Mouse (Mus musculus): ENCODE data around the gene Crisp2. TPM values are rescaled to one million over a fixed set of nuclear protein-coding genes. Genes with fewer than 3 reads are reported as not detected.

Crisp2 gene
- not detected in 2 replicates for polyA plus RNA-seq (2014; fragmentation: Nextera tagmentation; extraction: Ambion mirVana)

GRCm38 (mm10) chr17:40806953-40807572 lies at the start of gene Crisp2:
TSS of gene Crisp2 (minus strand) at chr17:40807003.
- Histone ChIP-seq H3K9me3 (ENCODE audit: control insufficient read depth, low read length) (no peaks in the 10 kb centered on the region), H3K27ac (no peak within 1 kb of the TSS), H3K9ac (no peak within 1 kb of the TSS), H3K4me1 (replicated peaks; ENCODE audit: control insufficient read depth, insufficient read depth, low read length) (no peaks in the 10 kb centered on the region), H3K36me3 (replicated peaks; ENCODE audit: control insufficient read depth, insufficient read depth) (no peaks in the 10 kb centered on the region), H3K4me3 (replicated peaks; ENCODE audit: low read length) (no peak within 1 kb of the TSS), H3K27me3 (ENCODE audit: control insufficient read depth, insufficient read depth, low read length) (no peaks in the 10 kb centered on the region), H3K4me2 (replicated peaks) (no peak within 1 kb of the TSS)
- no peak for ATAC-seq (ENCODE audit: low FRiP score)
- no peak for DNase-seq (ENCODE audit: low spot score)
- 88% methylated on average over 2 of the region's 2 CpGs for WGBS

- Histone ChIP-seq H3K4me1 (replicated peaks; ENCODE audit: control insufficient read depth, insufficient read depth, low read length) (no peaks in the 10 kb centered on the region), H3K27me3 (ENCODE audit: control insufficient read depth, insufficient read depth, low read length) (no peaks in the 10 kb centered on the region), H3K27ac (no peak overlapping the region), H3K36me3 (replicated peaks; ENCODE audit: control insufficient read depth, insufficient read depth) (no peaks in the 10 kb centered on the region), H3K9ac (no peak overlapping the region), H3K4me2 (replicated peaks) (no peak overlapping the region), H3K9me3 (ENCODE audit: control insufficient read depth, low read length) (no peaks in the 10 kb centered on the region), H3K4me3 (replicated peaks; ENCODE audit: low read length) (no peak overlapping the region)
- ATAC-seq (ENCODE audit: low FRiP score) (no peak), DNase-seq (ENCODE audit: low spot score) (no peak)
Observed at GRCm38 (mm10) chr17:40855065-40855464, 48.3 kb upstream of the Crisp2 start.

- peak; percentile 46; the same call in 1 of the 2 replicates for ATAC-seq (ENCODE audit: low FRiP score)
- Histone ChIP-seq H3K9ac (no peak overlapping the region), H3K4me3 (replicated peaks; ENCODE audit: low read length) (no peak overlapping the region), H3K36me3 (replicated peaks; ENCODE audit: control insufficient read depth, insufficient read depth) (no peaks in the 10 kb centered on the region), H3K9me3 (ENCODE audit: control insufficient read depth, low read length) (no peaks in the 10 kb centered on the region), H3K4me2 (replicated peaks) (no peak overlapping the region), H3K4me1 (replicated peaks; ENCODE audit: control insufficient read depth, insufficient read depth, low read length) (no peaks in the 10 kb centered on the region), H3K27ac (no peak overlapping the region), H3K27me3 (ENCODE audit: control insufficient read depth, insufficient read depth, low read length) (no peaks in the 10 kb centered on the region)
- DNase-seq (ENCODE audit: low spot score), result peak; percentile 28
Observed at GRCm38 (mm10) chr17:40837308-40837707, 30.5 kb upstream of the Crisp2 start.

GRCm38 (mm10) chr17:40831870-40832269 lies 25.1 kb upstream of the Crisp2 start:
- H3K9ac ChIP-seq, result no peak overlapping the region
- H3K27me3 ChIP-seq (ENCODE audit: control insufficient read depth, insufficient read depth, low read length), result no peaks in the 10 kb centered on the region
- no peak overlapping the region for H3K4me2 ChIP-seq (replicated peaks)
- H3K4me3 ChIP-seq (replicated peaks; ENCODE audit: low read length), result no peak overlapping the region
- no peaks in the 10 kb centered on the region for H3K36me3 ChIP-seq (replicated peaks; ENCODE audit: control insufficient read depth, insufficient read depth)
- H3K9me3 ChIP-seq (ENCODE audit: control insufficient read depth, low read length), result no peaks in the 10 kb centered on the region
- H3K4me1 ChIP-seq (replicated peaks; ENCODE audit: control insufficient read depth, insufficient read depth, low read length), result no peaks in the 10 kb centered on the region
- no peak for ATAC-seq (ENCODE audit: low FRiP score)
- no peak for DNase-seq (ENCODE audit: low spot score)
- H3K27ac ChIP-seq, result no peak overlapping the region
- WGBS, result 65% methylated on average over 2 of the region's 2 CpGs

- no peaks in the 10 kb centered on the region for H3K4me1 ChIP-seq (replicated peaks; ENCODE audit: control insufficient read depth, insufficient read depth, low read length)
- H3K36me3 ChIP-seq (replicated peaks; ENCODE audit: control insufficient read depth, insufficient read depth), result no peaks in the 10 kb centered on the region
- H3K9ac ChIP-seq, result no peak overlapping the region
- DNase-seq (ENCODE audit: low spot score), result no peak
- no peaks in the 10 kb centered on the region for H3K27me3 ChIP-seq (ENCODE audit: control insufficient read depth, insufficient read depth, low read length)
- no peak overlapping the region for H3K27ac ChIP-seq
- no peaks in the 10 kb centered on the region for H3K9me3 ChIP-seq (ENCODE audit: control insufficient read depth, low read length)
- no peak for ATAC-seq (ENCODE audit: low FRiP score)
- H3K4me3 ChIP-seq (replicated peaks; ENCODE audit: low read length), result no peak overlapping the region
- H3K4me2 ChIP-seq (replicated peaks), result no peak overlapping the region
- 66% methylated on average over 8 of the region's 8 CpGs for WGBS
Observed at GRCm38 (mm10) chr17:40824549-40824948, 17.7 kb upstream of the Crisp2 start.

- DNase-seq (ENCODE audit: low spot score) (peak; percentile 61), ATAC-seq (ENCODE audit: low FRiP score) (no peak)
- Histone ChIP-seq H3K9me3 (ENCODE audit: control insufficient read depth, low read length) (no peaks in the 10 kb centered on the region), H3K9ac (no peak overlapping the region), H3K36me3 (replicated peaks; ENCODE audit: control insufficient read depth, insufficient read depth) (no peaks in the 10 kb centered on the region), H3K27me3 (ENCODE audit: control insufficient read depth, insufficient read depth, low read length) (no peaks in the 10 kb centered on the region), H3K4me3 (replicated peaks; ENCODE audit: low read length) (no peak overlapping the region), H3K27ac (no peak overlapping the region), H3K4me2 (replicated peaks) (no peak overlapping the region), H3K4me1 (replicated peaks; ENCODE audit: control insufficient read depth, insufficient read depth, low read length) (no peaks in the 10 kb centered on the region)
- WGBS, result 28% methylated on average over 4 of the region's 4 CpGs
Observed at GRCm38 (mm10) chr17:40823817-40824216, 17.0 kb upstream of the Crisp2 start.

- Histone ChIP-seq H3K27ac (no peak overlapping the region), H3K4me1 (replicated peaks; ENCODE audit: control insufficient read depth, insufficient read depth, low read length) (no peaks in the 10 kb centered on the region), H3K27me3 (ENCODE audit: control insufficient read depth, insufficient read depth, low read length) (no peaks in the 10 kb centered on the region), H3K9me3 (ENCODE audit: control insufficient read depth, low read length) (no peaks in the 10 kb centered on the region), H3K36me3 (replicated peaks; ENCODE audit: control insufficient read depth, insufficient read depth) (no peaks in the 10 kb centered on the region), H3K9ac (no peak overlapping the region), H3K4me2 (replicated peaks) (no peak overlapping the region), H3K4me3 (replicated peaks; ENCODE audit: low read length) (no peak overlapping the region)
- WGBS, result 87% methylated on average over 9 of the region's 9 CpGs
- no peak for ATAC-seq (ENCODE audit: low FRiP score)
- no peak for DNase-seq (ENCODE audit: low spot score)
Observed at GRCm38 (mm10) chr17:40821477-40821876, 14.7 kb upstream of the Crisp2 start.

GRCm38 (mm10) chr17:40817340-40817943 lies 10.6 kb upstream of the Crisp2 start:
- no peaks in the 10 kb centered on the region for H3K9me3 ChIP-seq (ENCODE audit: control insufficient read depth, low read length)
- no peak overlapping the region for H3K4me2 ChIP-seq (replicated peaks)
- H3K27ac ChIP-seq, result no peak overlapping the region
- H3K27me3 ChIP-seq (ENCODE audit: control insufficient read depth, insufficient read depth, low read length), result no peaks in the 10 kb centered on the region
- H3K36me3 ChIP-seq (replicated peaks; ENCODE audit: control insufficient read depth, insufficient read depth), result no peaks in the 10 kb centered on the region
- H3K4me1 ChIP-seq (replicated peaks; ENCODE audit: control insufficient read depth, insufficient read depth, low read length), result no peaks in the 10 kb centered on the region
- no peak overlapping the region for H3K4me3 ChIP-seq (replicated peaks; ENCODE audit: low read length)
- DNase-seq (ENCODE audit: low spot score) (no peak), ATAC-seq (ENCODE audit: low FRiP score) (no peak)
- 75% methylated on average over 4 of the region's 4 CpGs for WGBS
- no peak overlapping the region for H3K9ac ChIP-seq

GRCm38 (mm10) chr17:40812259-40812658 lies 5.5 kb upstream of the Crisp2 start:
- H3K27ac ChIP-seq, result no peak overlapping the region
- no peaks in the 10 kb centered on the region for H3K27me3 ChIP-seq (ENCODE audit: control insufficient read depth, insufficient read depth, low read length)
- no peak overlapping the region for H3K4me2 ChIP-seq (replicated peaks)
- 77% methylated on average over 2 of the region's 2 CpGs for WGBS
- no peaks in the 10 kb centered on the region for H3K36me3 ChIP-seq (replicated peaks; ENCODE audit: control insufficient read depth, insufficient read depth)
- H3K4me1 ChIP-seq (replicated peaks; ENCODE audit: control insufficient read depth, insufficient read depth, low read length), result no peaks in the 10 kb centered on the region
- H3K9ac ChIP-seq, result no peak overlapping the region
- no peak overlapping the region for H3K4me3 ChIP-seq (replicated peaks; ENCODE audit: low read length)
- ATAC-seq (ENCODE audit: low FRiP score) (no peak), DNase-seq (ENCODE audit: low spot score) (no peak)
- no peaks in the 10 kb centered on the region for H3K9me3 ChIP-seq (ENCODE audit: control insufficient read depth, low read length)

GRCm38 (mm10) chr17:40811560-40811959 lies 4.8 kb upstream of the Crisp2 start:
- H3K27ac ChIP-seq, result no peak overlapping the region
- DNase-seq (ENCODE audit: low spot score) (no peak), ATAC-seq (ENCODE audit: low FRiP score) (no peak)
- H3K9ac ChIP-seq, result no peak overlapping the region
- H3K4me3 ChIP-seq (replicated peaks; ENCODE audit: low read length), result no peak overlapping the region
- WGBS, result 91% methylated on average over 1 of the region's 1 CpGs
- no peaks in the 10 kb centered on the region for H3K9me3 ChIP-seq (ENCODE audit: control insufficient read depth, low read length)
- H3K4me1 ChIP-seq (replicated peaks; ENCODE audit: control insufficient read depth, insufficient read depth, low read length), result no peaks in the 10 kb centered on the region
- no peaks in the 10 kb centered on the region for H3K27me3 ChIP-seq (ENCODE audit: control insufficient read depth, insufficient read depth, low read length)
- no peak overlapping the region for H3K4me2 ChIP-seq (replicated peaks)
- H3K36me3 ChIP-seq (replicated peaks; ENCODE audit: control insufficient read depth, insufficient read depth), result no peaks in the 10 kb centered on the region

Data from hindbrain, embryonic 14.5 days (tissue).